Mouse (Mus musculus): ENCODE measurements around the gene Gapdh.

Gene Gapdh

DNA sequence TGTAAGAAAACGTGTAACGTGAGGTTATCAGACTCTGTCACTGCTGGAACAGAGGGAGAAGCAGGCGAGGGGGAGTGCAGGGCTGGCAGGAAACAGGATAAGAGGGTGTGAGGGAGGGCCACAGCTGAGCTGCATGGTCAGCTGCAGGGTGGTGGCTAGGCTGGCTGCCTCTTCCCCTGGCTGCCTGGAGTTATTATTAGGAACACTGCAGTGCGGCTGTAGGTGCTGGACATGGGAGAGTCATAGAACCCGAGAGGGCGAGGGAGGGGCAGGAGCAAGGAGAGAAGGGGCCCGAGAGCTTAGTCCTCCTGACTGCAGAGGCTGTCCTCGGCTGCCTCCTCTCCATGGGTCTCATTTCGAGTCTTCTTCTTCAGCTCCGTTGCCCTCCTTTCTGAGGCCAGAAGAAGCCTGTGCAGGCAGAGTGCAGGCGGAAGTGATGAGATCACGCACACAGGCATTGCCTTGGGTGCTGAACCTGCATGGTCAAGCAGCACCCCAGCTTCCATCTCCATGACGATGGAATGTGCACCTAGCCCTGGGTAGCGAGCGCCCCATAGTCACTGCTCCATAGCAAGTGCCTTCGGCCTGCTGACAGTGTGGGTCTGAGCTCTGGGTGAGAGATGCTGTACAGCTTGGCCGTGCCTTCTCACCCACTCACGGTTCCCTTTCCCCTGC, 17.9 kb downstream of the Gapdh start:
- no peaks in the 10 kb centered on the region for H3K27me3 ChIP-seq (ENCODE audit: control insufficient read depth, insufficient read depth, low read length, poor library complexity, severe bottlenecking)
- DNase-seq (ENCODE audit: low read depth, low spot score): no peak
- H3K36me3 ChIP-seq (ENCODE audit: control insufficient read depth, insufficient read depth, low read length, poor library complexity, severe bottlenecking): peaks cover 3% of the 10 kb centered on the region

DNA sequence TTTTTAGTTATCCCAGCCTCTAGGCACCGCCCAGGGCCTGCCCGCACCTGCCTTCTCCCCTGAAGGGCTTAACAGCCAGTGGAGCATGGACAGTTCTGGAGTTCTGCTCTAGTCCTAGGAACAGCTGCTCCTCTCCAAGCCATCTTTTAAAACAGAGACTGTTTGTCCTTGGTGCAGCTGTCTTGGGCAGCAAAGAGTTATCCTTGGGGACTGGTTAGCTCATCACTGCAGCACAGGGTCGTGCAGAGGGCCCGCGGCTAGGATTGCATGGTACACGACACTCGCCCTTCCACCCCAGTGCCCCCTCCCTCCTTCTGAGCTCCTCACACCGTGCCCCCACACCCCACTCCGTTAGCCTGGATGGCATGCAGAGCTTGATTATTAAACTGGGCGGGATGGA, 18.9 kb downstream of the Gapdh start:
- Histone ChIP-seq H3K36me3 (ENCODE audit: control insufficient read depth, insufficient read depth, low read length, poor library complexity, severe bottlenecking) (peaks cover 3% of the 10 kb centered on the region), H3K27me3 (ENCODE audit: control insufficient read depth, insufficient read depth, low read length, poor library complexity, severe bottlenecking) (no peaks in the 10 kb centered on the region)
- DNase-seq (ENCODE audit: low read depth, low spot score): no peak

DNA sequence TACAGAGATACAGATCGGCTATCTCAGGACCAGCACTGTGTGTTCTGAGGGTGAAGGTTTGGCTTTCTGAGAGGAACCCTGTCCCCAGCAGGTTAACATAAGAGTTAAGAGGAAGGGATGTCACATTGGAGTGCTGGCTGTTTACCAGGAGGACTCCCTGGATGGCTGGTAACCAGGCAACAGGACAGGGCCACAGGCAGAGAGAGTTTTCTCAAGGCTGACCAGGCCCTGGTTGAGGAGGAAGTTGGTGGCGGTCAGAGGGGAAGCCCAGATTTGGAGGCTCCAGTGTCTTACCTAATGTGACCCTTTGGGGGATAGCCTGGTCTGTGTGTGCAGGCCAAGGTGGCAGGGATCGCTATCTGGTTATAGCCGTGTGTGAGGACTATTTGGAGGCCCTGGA, 19.5 kb downstream of the Gapdh start:
- no peak for DNase-seq (ENCODE audit: low read depth, low spot score)
- Histone ChIP-seq H3K36me3 (ENCODE audit: control insufficient read depth, insufficient read depth, low read length, poor library complexity, severe bottlenecking) (peaks cover 3% of the 10 kb centered on the region), H3K27me3 (ENCODE audit: control insufficient read depth, insufficient read depth, low read length, poor library complexity, severe bottlenecking) (no peaks in the 10 kb centered on the region)

DNA sequence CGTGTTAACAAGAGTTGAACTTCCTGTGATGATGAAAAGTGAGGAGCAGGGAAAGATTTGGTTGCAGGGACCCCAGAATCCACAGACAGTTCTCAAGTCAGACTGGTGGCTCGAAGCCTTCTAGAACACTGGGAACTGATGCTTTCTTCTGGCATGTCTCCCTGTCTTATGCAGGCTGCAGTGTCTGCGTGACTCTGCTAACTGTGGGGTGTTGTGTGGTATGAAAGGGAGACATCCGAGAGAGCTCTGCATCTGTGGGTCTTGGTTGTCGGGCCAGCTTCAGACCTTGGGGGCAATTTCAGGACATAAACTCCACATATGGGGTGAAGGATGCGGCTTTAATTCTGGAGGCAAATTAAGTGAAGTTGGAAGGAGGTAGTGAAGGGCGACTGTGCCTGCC, 20.1 kb downstream of the Gapdh start:
- H3K27me3 ChIP-seq (ENCODE audit: control insufficient read depth, insufficient read depth, low read length, poor library complexity, severe bottlenecking): no peaks in the 10 kb centered on the region
- H3K36me3 ChIP-seq (ENCODE audit: control insufficient read depth, insufficient read depth, low read length, poor library complexity, severe bottlenecking): peaks cover under 1% of the 10 kb centered on the region
- no peak for DNase-seq (ENCODE audit: low read depth, low spot score)

DNA sequence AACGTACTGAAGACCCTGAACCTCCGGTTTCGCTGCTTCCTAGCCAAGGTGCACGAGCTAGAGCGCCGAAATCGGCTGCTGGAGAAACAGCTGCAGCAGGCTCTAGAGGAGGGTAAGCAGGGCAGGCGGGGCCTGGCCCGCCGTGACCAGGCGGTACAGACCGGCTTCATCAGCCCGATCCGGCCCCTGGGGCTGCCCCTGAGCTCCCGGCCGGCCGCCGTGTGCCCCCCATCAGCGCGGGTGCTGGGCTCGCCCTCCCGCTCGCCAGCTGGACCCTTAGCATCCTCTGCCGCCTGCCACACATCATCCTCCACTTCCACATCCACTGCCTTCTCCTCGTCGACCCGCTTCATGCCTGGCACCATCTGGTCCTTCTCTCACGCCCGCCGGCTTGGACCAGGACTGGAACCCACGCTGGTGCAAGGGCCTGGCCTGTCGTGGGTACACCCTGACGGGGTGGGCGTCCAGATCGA, 20.8 kb downstream of the Gapdh start:
- peaks cover 5% of the 10 kb centered on the region for H3K36me3 ChIP-seq (ENCODE audit: control insufficient read depth, insufficient read depth, low read length, poor library complexity, severe bottlenecking)
- no peaks in the 10 kb centered on the region for H3K27me3 ChIP-seq (ENCODE audit: control insufficient read depth, insufficient read depth, low read length, poor library complexity, severe bottlenecking)
- DNase-seq (ENCODE audit: low read depth, low spot score): no peak

DNA sequence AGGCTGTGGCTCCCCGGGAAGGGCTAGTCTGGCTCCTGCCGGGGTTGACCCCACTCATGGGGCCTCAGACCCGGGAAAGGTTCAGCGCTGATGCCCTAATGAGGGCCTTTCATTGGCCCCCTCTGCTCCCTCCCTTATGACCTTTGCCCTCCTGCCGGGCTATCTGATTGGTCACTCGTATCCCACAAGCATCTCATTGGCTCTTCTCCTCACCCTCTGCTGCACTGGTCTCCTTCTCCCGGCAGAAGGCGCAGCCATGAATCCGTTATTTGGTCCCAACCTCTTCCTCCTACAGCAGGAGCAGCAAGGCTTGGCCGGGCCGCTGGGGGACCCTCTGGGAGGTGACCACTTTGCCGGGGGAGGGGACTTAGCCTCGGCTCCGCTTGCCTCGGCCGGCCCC, 21.3 kb downstream of the Gapdh start, which contains the start of gene Iffo1:
TSS of gene Iffo1 (plus strand) at position 241 of the 400 bp plus-strand sequence.
- peak; percentile 84 for DNase-seq (ENCODE audit: low read depth, low spot score)
- Histone ChIP-seq H3K27me3 (ENCODE audit: control insufficient read depth, insufficient read depth, low read length, poor library complexity, severe bottlenecking) (no peaks in the 10 kb centered on the region), H3K36me3 (ENCODE audit: control insufficient read depth, insufficient read depth, low read length, poor library complexity, severe bottlenecking) (peaks cover 5% of the 10 kb centered on the region)

DNA sequence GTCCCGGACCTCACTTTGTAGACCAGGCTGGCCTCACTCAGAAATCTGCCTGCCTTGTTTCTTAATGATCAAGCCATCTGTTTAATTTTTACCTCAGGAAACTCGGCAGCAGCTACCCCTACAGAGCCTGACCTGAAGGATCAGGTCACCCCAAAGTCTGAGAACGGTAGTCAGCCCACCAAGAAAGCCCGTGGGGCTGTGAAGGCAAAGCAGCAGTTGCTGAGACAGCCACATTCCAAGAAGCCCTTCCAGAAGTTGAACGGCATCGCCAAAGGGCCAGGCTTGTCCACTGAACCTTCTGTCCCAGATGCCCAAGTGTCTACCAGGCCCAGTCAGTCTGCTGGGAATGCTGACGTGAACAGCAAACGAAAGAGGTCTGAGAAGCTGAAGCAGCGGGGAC, 22.4 kb downstream of the Gapdh start:
- peaks cover 8% of the 10 kb centered on the region for H3K36me3 ChIP-seq (ENCODE audit: control insufficient read depth, insufficient read depth, low read length, poor library complexity, severe bottlenecking)
- no peak for DNase-seq (ENCODE audit: low read depth, low spot score)

DNA sequence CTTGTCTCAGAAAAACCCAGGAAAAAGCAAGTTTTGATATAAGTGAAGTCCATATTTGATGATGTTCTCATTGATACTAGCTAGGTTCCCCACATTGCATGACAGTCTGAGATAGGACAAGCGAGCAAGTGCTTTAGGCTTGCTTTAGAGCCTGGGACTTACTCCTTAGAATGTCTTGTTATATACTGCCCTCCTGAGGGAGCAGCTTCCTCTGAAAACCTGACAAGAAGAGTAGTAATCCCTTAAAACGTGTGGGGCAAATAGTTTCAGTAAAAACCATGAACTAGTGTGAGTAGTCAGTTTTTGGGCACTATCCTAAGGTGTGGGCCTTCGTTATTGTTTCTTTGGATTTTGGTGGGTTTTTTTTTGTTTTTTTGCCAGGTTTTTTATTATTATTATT, 23.1 kb downstream of the Gapdh start:
- DNase-seq (ENCODE audit: low read depth, low spot score): no peak
- no peaks in the 10 kb centered on the region for H3K27me3 ChIP-seq (ENCODE audit: control insufficient read depth, insufficient read depth, low read length, poor library complexity, severe bottlenecking)
- peaks cover 8% of the 10 kb centered on the region for H3K36me3 ChIP-seq (ENCODE audit: control insufficient read depth, insufficient read depth, low read length, poor library complexity, severe bottlenecking)

More for the DNA sequence above, 22.4 kb downstream of the Gapdh start:
- no peaks in the 10 kb centered on the region for H3K27me3 ChIP-seq (ENCODE audit: control insufficient read depth, insufficient read depth, low read length, poor library complexity, severe bottlenecking)

DNA sequence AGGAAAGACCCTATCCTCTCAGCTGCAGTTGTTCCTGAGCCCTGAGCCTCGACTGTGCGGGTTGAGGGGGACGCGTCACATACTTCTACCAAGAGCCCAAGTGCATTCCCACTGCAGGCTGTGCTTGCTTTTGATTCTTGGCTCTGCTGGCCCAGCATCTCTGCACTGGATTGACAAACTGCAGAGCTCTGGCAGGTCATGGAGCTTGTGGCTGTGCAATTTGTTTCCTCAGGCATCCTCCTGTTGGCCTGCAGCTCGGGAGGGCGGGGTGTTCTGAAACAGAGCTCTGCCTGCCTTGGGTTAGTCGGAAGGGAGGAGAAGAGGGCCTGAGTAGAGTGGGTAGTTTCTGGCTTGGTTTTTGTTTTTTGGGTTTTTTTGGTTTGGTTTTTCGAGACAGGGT, 23.8 kb downstream of the Gapdh start:
- DNase-seq (ENCODE audit: low read depth, low spot score): no peak
- Histone ChIP-seq H3K36me3 (ENCODE audit: control insufficient read depth, insufficient read depth, low read length, poor library complexity, severe bottlenecking) (peaks cover 8% of the 10 kb centered on the region), H3K27me3 (ENCODE audit: control insufficient read depth, insufficient read depth, low read length, poor library complexity, severe bottlenecking) (no peaks in the 10 kb centered on the region)

DNA sequence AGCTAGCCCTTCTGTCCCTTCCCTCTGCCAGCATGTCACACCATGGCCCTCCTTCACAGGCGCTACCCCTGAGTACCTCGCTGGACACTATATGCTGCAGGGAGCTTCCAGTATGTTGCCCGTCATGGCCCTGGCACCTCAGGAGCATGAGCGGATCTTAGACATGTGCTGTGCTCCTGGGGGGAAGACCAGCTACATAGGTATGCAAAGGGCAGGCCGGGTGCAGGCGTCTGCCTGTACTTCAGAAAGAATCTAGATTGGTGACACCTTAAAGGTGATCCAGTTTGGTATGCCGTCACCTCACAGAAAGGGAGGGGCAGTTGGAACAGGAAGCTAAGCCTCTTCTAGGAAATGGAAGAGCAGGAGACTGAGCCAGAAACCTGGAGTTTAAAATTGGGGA, 26.5 kb downstream of the Gapdh start:
- Histone ChIP-seq H3K27me3 (ENCODE audit: control insufficient read depth, insufficient read depth, low read length, poor library complexity, severe bottlenecking) (no peaks in the 10 kb centered on the region), H3K36me3 (ENCODE audit: control insufficient read depth, insufficient read depth, low read length, poor library complexity, severe bottlenecking) (peaks cover 12% of the 10 kb centered on the region)
- DNase-seq (ENCODE audit: low read depth, low spot score): no peak

DNA sequence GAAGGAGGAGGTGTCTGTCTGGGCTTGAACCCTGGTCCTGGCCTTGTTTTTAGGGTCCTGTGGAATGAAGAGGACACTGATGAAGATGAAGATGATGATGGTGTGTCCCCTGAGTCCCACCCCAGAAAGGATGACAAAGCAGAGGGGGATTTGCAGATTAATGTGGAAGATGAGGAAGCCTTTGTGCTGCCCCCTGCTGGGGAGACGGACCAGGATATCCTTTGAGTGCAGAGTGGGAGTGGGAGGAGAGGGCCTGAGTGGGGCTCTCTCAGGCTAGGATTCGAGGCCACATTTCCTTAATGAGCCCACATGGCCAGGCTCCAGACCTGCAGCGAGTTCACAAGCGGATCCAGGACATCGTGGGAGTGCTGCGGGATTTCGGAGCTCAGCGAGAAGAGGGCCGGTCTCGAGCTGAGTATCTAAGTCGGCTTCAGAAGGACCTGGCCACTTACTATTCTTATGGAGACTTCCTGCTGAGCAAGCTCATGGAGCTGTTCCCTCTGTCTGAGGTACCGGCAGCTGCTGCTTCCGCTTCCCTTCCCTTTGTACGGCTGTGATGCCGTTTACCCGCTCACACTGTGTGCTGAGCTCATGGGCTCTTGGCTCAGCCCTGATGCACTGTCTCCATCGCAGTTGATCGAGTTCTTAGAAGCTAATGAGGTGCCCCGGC, 29.1 kb downstream of the Gapdh start:
- no peaks in the 10 kb centered on the region for H3K27me3 ChIP-seq (ENCODE audit: control insufficient read depth, insufficient read depth, low read length, poor library complexity, severe bottlenecking)
- peaks cover 12% of the 10 kb centered on the region for H3K36me3 ChIP-seq (ENCODE audit: control insufficient read depth, insufficient read depth, low read length, poor library complexity, severe bottlenecking)
- peak; percentile 65 for DNase-seq (ENCODE audit: low read depth, low spot score)

DNA sequence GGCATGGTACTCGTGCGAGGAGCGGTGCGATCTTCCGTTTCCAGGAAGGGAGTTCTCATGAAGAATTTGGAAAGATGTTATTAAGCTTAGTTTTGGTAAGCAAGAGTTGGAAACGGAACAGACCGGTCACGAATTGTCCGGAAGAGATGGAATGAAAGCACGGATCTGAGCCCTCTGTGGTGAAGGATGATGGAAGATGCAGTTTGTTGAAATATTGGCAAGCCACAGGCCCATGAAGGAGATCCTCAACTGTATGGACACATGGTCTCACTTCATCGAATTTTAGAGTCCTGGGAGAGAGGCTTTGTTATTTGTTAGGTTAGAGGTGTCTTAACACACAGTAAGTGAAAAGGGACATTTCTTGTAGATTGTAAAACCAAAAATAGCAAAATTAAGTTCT, 33.8 kb downstream of the Gapdh start:
- H3K36me3 ChIP-seq (ENCODE audit: control insufficient read depth, insufficient read depth, low read length, poor library complexity, severe bottlenecking): peaks cover 4% of the 10 kb centered on the region; the same call in 1 of the 2 replicates
- no peak for DNase-seq (ENCODE audit: low read depth, low spot score)
- no peaks in the 10 kb centered on the region for H3K27me3 ChIP-seq (ENCODE audit: control insufficient read depth, insufficient read depth, low read length, poor library complexity, severe bottlenecking)

DNA sequence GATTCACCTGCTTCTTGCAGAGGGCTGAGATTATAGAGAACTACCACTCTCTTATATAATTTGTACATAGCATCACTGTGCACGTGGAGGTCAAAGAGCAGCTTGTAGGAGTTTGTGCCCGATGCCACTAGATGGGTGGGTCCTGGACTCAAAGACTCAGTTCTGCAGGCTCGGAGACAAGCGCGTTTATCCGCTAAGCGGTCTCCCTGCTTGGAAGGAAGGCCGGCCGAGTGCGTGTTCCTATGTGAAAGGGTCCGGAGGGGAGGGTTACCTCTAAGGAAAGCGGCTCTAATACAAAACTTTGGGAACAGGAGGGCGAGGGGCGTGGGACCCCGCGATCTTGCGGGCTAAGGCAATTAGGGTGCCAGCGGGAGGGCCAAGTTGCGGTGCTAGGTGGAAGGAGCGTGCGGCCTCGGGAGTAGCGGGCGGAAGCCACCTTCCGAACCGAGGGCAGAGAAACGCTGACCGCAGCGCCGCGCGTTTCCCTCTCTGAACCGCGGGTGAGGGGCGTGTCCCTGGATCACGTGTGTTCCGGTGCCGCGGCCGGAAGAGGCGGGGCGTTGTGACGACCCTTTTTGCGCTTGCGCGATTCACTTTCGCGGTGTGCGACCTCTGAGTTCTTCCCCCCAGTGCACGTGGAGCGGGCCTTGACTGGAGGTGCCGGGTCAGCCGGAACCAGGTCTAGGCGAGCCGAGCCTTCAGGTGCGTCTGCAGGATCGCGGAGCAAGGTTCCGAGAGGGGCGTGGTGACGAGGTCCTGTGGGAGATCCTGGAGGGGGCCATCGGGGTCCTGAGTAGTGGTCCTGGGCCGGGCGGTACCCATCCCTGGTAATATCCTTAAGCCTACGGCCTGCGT, 34.7 kb downstream of the Gapdh start, which contains the start of gene Nop2:
TSS of gene Nop2 (plus strand) at position 608 of the 855 bp plus-strand sequence.
- Histone ChIP-seq H3K27me3 (ENCODE audit: control insufficient read depth, insufficient read depth, low read length, poor library complexity, severe bottlenecking) (no peaks in the 10 kb centered on the region), H3K36me3 (ENCODE audit: control insufficient read depth, insufficient read depth, low read length, poor library complexity, severe bottlenecking) (peaks cover 5% of the 10 kb centered on the region)
- DNase-seq (ENCODE audit: low read depth, low spot score): peak; percentile 97

DNA sequence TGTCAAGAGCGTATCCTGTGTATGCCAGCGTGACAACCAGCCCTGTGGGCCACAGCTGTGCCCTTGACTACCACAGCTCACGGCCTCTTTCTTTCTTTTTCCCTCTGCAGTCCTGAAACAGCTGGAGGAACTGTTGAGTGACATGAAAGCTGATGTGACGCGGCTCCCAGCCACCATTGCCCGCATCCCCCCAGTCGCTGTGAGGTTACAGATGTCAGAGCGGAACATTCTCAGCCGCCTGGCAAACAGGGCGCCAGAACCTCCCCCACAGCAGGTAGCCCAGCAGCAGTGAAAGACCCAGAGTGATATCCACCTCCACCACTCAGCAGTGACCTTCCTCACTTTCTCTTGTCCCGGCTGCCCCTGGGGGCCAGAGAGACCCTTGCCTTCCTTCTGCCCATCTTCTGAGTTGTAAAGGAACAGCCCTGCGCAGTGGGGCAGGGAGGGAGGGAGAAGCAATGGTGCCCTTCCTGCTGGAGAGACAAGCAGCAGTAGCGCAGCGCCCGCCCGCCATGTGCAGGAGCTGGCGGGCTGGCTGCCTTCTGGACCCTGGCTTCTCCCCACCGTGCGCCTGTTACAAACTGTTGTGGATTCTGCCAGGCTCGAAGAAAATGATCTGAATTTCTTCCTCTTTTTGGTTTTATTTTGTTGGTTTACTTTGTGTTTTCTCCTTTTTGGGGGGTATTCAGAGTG, 36.4 kb downstream of the Gapdh start:
- DNase-seq (ENCODE audit: low read depth, low spot score): no peak
- H3K27me3 ChIP-seq (ENCODE audit: control insufficient read depth, insufficient read depth, low read length, poor library complexity, severe bottlenecking): no peaks in the 10 kb centered on the region
- peaks cover 5% of the 10 kb centered on the region for H3K36me3 ChIP-seq (ENCODE audit: control insufficient read depth, insufficient read depth, low read length, poor library complexity, severe bottlenecking)
